Mouse (Mus musculus): ENCODE measurements around the gene Mknk1.

Mknk1 gene

DNA sequence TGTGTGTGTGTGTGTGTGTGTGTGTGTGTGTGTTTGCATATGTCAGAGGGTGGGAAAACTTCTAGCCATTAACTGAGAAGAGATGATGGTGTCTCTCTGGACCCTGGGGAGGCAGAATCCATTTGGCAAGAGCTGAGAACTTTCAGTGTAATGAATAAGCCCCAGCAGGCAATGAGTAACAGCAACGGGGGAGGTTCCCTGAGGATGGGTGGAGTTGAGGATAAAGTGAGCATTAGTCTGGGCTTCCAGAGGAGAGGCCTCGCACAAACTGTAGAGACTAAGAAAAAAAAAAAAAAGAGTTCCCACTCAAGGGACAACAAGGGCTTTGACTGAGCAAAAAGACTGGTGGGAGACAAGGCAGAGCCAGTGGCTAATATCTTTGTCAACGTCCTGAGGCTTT is 55.3 kb downstream of the Mknk1 start:
- no peak for DNase-seq (ENCODE audit: low spot score)

DNA sequence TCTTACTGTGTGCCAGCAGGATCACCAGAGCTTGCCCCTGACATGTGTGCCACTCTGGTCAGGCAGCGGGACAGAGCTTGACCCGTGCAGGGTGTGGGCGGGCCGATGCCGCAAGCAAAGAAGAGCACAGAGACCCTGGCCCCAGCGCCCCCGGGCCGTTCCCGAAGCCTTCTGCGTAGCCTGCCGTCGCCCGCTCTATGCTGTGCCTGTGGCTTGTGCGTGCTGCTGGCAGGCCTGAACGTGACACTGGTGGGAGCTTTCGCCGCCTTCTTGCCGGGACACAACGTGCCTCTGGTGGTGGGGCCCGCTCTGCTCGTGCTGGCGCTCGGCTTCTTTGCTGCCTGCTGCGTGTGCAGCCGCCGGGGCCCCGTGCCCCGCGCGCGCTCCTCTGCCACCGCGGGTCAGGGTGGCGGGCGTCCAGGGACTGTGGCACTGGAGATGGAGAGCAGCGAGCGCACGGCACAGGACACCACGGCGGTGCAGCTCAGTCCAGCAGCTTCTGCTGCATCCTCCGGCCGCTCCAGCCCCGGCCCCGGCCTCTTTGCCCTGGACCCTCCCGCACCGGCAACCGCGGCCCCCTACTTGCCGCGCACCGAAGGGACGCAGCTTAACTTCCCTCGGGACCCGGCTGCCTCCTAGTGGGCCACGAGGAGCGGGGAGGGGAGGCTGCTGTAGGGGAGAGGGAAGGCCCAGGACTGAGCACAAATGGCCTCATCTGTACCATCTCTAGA is 59.1 kb downstream of the Mknk1 start:
- peak; percentile 56 for DNase-seq (ENCODE audit: low spot score)

DNA sequence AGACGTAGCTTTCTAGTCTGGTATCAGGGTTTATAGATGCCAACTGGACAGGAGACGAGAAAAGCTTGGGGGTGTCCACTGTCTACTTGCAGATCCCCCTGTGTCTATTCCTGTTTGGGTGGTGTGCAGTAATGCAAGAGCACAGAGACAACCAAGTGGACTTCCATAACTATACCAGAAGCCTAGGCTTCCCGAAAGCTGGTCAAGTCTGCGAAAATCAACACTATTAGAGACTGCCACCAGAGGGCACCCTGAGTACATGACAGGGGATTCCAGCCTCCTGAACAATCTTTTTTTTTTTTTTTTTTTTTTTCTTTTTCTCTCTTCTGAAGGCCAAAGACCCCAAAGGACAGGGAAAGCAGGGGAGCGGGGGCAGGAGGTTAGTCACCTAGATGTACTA is 63.8 kb downstream of the Mknk1 start:
- DNase-seq (ENCODE audit: low spot score) = peak; percentile 93

DNA sequence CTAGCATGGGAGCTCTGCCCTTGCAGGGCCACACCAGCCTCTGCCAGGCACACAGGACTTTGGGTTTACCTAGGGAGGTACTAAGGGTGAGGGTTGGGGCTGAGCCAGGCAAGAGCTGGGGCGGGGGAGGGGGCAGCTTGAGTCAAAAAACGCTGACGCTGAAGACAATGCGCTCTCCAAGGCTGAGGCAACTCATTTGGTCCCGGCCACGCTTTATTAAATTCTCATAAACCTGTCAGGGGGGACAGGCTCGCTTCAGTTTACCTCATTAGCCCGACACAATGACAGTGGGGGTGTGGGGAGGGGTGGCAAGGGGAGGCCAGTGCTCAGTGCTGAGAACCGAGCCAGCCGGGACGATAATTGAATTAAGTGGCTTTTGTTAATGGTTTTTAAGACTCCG is 65.4 kb downstream of the Mknk1 start:
- DNase-seq (ENCODE audit: low spot score) = peak; percentile 73

DNA sequence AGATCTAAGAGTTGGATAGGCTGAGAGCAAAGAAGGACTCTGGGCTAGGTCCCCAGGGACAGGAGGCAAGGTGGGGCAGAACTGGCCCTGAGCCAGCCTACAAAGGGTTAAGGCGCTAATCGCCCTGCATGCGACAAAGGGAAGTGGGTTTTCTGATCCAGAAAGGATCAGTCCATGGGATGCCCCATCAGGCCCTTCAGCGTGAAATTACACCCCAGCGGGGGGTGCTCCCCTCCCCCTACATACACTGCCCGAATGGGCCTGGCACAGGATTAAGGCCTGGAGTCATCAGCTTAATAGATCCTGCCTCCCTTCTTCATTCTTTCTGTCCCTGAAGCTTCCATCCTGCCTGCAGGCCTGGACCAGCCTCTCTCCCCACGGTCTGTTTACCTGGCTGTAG is 66.7 kb downstream of the Mknk1 start:
- DNase-seq (ENCODE audit: low spot score) = peak; percentile 88

DNA sequence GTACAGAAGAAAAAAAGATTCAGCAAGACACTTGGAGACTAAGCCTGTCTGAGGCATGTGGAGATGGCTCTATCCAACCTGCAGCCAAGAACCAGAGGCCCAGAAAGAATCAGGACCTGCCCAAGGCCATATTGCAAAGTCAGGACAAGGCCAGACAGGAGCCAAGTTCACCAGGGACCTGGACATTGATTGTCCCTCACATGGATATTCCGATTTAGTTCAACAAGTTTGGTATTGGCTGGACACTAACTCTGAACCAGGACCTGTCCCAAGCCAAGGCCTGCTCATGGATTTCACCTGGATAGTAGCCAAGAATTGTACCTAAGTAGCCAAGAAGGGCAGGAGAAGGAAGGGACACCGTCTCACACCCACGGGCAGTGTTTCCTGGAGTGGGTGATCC is 67.8 kb downstream of the Mknk1 start:
- no peak for DNase-seq (ENCODE audit: low spot score)

DNA sequence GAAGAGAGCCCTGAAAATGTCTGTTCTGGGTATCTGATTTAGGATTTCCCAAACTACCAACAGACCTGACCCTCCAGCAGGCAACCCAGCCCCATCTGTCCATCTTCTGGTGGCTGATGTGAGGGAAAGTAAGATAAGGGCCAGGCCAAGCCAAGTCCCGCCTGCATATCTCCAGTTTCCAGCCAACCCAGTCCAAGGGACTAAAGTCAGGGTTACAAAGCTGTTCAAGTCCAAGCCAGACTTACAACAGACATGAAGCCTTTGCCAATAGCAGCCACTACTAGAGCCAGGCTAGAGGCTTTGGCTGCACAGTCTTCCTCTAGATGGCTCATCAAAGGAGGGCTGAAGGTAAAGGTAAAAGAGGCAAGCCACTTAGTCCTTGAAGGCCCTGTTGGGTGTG is 69.0 kb downstream of the Mknk1 start:
- DNase-seq (ENCODE audit: low spot score) = no peak

DNA sequence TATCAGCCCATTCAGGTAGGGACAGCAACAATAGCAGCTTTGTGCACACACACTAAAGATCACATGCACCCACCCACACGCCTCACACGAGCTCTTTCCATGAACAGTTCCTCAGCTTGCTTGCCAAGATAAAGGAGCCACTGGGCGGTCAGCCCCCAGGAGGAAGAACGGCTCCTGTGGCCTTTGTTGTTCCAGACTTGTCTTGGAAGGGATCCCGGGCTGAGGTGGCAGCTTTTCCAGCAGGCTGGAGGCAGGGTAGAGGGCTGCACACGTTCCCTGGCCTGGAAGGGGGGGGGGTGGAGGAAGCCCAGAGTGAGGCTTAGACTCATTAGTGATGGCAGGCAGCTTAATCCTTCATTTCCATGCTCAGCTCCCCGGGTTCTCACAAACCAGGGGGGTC is 69.6 kb downstream of the Mknk1 start:
- no peak for DNase-seq (ENCODE audit: low spot score)

DNA sequence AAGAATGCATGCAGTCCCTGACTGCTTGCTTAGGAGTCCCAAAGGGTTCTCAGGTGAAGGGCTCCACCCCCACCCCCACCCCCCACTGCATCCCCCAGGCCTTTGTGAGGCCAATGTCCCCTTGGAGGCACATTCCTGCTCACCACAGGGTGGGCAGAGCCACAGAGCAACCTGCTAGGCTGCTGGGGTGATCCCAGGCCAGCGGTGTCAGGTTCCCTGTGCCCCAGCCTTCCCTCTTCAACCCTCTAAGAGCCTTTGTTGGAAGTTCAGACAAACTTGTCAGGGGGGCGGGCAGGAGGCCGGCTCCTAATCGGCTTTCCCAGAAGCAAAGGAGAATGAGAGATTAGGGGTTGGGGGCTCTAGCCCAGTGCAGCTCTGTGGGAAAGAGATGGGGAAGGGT is 72.6 kb downstream of the Mknk1 start:
- DNase-seq (ENCODE audit: low spot score) = no peak

DNA sequence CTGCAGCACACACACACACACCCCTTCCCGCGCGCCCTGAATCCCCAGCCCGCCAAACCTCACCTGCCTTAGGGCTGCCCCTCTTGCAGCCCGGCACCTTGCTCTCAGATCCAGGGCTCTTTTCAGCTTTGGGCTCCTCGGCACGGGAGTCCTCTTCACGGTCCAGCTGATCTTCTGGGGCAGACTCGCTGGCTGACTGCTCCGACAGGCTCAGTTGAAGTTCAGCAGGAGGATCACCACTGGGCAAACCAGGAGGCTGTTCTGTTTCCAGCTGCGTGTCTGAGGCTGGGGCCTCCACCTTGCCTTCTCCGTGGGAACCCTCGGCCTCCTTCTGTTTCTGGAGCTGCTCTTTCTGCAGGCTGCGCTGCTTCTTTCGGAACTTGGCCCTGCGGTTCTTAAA is 80.9 kb downstream of the Mknk1 start:
- no peak for DNase-seq (ENCODE audit: low spot score)

DNA sequence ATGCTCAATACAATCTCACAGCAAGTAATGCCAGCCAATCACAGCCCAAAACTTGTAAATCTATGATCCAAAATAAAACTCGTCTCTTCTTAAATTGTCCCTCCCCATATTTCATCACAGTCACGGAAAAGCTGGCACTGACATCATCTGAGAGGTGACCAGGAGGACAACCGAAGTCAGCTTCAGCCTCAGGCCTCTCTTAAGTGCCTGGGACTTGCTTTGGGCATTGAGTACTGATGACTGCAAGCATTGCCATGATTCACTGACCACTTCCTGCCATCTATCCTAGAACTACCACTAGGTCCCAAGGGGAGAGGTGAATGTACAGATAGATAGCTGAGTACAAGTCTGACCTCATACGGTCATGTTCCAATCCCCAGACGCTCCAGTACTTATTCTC is 83.7 kb downstream of the Mknk1 start:
- no peak for DNase-seq (ENCODE audit: low spot score)

DNA sequence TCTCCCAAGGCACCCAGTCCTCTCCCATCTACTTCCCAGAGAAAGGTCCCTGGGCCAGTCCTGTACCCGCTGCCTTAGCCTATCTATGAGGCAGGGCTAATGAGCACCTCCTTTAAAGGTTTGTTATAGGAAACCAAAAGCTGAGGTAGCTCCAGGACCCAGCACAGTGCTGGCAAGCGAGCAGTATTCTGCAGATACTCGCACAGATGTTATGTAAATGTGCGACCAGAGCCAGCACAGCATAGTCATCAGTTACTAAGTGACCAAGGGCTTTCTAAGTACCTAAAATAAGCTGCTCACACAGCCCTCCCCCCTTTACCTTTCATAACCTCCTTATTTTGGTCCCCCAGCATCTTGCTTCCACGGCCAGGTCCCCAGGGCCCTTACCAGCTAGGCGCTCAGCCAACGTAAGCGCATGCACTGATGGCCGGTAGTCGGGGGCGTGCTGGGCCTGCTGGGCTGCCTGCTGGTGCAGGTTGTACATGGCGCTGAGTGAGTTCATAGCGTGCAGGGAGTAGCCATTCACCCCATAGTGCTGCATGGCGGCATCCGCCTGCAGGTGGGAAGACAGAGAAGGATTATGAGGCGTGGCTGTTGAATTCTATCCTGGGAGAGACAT is 84.4 kb downstream of the Mknk1 start:
- no peak for DNase-seq (ENCODE audit: low spot score)

DNA sequence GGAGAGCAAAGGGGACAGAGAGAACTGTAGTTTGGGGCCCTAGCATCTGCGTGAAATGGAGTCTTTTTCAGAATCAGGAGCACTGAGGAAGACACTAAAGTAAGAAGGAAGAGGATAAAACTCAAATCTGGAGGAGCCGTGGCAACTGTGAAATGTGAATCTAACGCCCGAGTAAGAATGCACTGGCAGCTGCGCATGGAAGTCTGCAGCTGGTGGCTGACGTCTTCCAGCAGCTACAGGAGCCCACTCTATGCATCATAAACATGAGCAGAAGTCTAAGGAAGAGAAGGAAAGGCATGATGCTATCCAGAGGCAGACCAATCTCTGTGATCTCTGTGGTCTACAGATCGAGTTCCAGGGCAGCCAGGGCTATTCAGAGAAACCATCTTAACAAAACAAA is 88.6 kb downstream of the Mknk1 start:
- DNase-seq (ENCODE audit: low spot score) = no peak
